Mouse (Mus musculus) testis, adult 2 months (tissue): ENCODE measurements around the gene Pde4d.

ENCODE experiments used
- CTCF ChIP-seq: fragments of 200-500 bp; IDR thresholded peaks from 2 replicates; pipeline ENCODE4 v1.5.1; 2012; ENCODE audit warnings: low read depth, mild to moderate bottlenecking, inconsistent platforms, low read length, moderate library complexity; ENCODE audit not compliant: control insufficient read depth, insufficient read depth, insufficient replicate concordance
- POLR2A ChIP-seq: fragments of 200-500 bp; IDR thresholded peaks from 2 replicates; pipeline ENCODE4 v1.6.1; 2012; ENCODE audit warnings: low read depth, mild to moderate bottlenecking, inconsistent platforms, low read length, moderate library complexity; ENCODE audit not compliant: control insufficient read depth

DNA sequence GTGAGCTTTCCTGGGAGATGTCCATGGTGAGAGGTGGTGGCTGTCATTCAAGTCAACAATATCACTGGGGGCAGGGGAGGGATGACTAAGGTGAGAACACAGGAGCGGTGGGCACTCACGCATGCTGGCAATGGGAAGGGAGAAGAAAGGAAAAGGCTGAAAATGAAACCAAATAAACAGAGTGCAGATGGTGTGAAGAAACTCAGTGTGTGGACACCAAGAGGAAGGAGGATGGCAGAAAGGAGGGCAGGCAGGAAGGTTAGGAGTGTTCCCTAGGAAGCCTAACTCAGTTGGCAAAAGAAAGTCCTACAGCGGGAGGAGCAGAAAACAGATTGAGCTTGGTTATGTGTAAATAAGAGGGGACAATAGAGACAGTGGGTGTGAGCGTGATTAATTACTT, 1107.1 kb downstream of the Pde4d start:
- TF ChIP-seq CTCF (no peak), POLR2A (no peak)
